Mouse (Mus musculus) 416B (cell line): Measurements from ENCODE around the gene Mt2.
"Not testable (repeated sequence)": the region's sequence is repeated elsewhere in the genome, so short reads cannot be mapped to it uniquely, and the experiment has no call there.

Experiments
- DNase-seq: peaks from one replicate; pipeline ENCODE4 v3.0.0; 2011; ENCODE audit warnings: low read depth

The Mt2 gene

DNA sequence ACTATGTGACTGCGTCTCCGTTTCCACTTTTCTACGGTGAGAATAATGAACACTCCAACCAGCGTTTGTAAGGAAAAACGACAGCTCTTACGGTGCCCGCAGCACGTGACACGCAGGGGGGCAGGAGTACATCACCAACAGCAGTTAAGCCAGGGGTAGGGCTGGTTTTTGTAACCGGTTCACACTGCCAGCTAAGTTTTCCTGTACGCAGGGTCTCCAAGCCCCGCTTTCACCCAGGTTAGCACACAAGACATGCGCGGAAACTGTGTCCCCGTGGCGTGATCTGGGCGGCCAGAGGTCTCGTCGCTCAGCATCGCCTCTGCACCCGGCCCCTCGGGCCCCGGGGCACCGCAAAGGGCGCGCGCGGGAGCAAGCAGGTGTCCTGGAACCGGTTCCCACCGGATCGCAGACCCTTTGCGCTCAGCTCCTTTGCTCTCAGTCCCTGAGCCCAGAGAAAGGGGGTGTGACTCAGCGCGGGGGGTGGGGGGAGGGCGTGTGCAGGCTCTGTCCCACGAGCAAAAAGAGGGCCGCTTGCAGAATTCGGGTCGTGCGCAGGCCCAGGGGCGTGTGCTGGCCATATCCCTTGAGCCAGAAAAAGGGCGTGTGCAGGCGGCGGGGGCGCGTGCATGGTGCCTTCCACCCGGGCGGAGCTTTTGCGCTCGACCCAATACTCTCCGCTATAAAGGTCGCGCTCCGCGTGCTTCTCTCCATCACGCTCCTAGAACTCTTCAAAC, at the start of gene Mt2:
Gene Mt2, plus strand, starts transcription at position 590 of the 734 bp plus-strand sequence.
- DNase-seq = peak; percentile 84

DNA sequence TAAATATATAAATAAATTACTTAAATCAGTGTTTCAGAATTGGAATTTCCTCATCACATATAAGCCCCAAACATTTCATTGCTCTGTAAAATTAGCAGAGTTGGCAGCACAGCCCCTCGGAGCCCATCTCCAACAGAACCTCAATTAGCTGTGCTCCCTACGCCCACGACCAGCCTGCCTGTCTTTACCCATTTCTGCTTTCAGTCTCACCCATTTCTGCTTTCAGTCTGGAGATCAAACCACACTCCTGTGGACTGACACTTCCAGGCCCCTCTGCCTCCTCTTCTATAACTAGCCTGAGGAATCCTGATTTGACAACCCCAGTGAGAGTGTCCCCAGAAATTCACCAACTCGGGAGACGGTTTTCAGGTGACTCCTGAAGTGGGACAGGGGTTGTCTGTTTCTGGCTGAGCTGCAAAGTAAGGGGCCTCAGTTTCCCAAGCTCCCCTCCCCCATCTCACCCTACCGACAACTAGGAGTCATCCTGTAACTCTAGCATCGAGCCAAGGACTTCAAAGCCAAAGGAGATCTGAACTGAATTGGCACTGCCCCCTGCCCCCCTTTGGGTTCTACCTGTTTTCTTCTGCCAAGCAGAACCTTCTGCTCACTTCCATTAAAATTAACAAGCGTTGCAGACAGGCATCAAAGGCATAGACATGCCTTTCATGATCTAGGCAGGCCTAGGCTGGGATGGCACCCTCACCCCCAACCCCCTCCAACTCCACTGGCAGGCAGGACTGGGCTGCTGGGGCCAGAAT, 49.6 kb upstream of the Mt2 start:
- no peak for DNase-seq

DNA sequence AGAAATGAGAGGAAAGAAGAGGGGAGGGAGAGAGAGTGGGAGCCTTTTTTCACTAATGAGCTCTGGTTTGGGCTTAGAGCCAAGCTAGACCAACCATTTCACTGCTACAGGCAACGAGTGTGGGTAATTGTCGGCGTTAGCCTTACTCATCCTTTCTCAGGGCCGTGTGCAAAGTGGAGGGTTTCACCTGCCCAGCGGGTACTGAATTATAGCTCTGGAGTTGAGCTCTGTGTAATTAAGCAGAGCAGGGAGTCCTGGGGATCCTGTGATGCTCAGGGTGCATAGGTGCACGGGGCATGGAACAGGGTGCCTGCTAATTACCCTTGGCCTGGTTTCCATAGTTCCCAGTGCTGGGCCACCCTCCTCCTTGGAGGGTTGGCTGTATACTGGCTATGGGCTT, 44.8 kb upstream of the Mt2 start:
- DNase-seq = no peak

DNA sequence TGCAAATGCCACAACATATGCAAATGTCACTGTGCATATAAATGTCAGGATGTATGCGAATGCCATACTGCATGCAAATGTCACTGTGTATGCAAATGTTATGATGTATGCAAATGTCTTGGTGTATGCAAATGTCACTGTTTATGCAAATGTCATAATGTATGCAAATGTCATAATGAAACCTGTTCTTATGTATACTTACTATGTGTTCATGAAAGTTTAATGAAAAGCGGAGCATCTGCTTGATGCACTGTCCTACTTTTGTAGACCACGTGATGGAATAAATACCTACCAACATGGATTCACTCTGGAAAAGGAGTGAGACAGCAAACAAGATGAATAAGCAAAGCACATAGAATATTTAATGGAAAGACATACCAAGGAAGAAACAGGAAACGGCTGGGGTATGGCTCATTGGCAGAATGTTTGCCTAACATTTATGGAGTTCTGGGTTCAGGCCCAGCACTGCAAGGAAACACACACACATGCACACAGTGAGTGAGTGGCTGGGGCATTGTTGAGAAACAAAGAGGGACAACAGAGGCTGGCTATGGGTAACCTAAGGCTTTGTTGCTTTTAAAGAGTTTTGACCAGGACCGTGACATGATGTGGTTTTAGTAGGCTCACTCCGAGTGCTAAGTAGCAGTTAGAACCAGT, 43.2 kb upstream of the Mt2 start:
- DNase-seq = no peak

DNA sequence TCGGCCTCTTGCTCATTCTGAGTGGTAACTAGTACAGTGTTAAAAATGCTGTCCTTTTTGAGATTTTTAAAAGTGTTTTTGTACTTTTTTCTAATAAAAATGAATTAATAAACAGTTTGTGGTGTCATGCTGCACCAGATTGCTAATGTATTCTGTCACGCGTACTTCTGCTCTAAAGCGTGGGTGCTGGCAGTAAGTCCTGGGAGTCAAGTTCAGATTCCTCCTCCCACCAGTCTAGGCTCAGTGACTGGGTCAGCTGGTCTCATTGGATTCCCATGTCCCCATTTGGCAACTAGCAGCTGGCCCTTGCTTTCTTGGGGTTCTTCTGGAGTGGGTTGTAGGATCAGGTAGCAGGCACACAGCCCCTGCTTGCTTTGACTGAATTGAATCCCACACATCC, 42.3 kb upstream of the Mt2 start:
- no peak for DNase-seq

DNA sequence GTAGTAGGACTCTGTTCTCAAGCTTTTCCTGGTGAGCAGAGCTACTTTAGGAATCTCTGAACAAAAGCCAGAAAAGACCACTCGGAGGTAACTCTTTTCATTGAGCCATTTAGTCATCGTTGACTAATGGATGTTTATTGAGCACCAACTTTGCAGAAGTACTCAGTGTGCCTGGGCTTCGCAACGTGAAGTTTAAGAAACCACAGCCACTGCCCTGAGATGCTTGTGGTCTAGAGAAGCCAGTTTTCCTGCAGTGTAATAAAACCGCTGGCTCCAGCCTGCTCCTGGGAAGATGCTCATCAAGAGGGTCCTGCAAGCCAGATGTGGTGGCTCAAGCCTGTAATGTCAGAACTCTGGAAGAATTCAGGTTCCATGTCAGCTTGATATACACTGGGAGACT, 40.4 kb upstream of the Mt2 start:
- no peak for DNase-seq

DNA sequence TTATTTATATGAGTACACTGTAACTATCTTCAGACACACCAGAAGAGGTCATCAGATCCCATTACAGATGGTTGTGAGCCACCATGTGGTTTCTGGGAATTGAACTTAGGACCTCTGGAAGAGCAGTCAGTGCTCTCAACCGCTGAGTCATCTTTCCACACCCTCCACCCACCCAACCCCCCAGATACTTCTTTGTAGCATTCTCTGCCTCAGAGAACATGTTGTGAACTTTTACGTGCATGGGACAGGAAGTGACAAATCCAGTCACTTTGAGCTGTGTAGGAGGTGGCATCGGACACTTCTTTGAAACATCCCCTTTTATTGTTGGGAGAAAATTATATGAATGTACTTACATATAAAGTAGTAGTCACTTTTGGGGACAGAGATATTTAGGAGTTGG, 37.9 kb upstream of the Mt2 start:
- peak; percentile 53 for DNase-seq

DNA sequence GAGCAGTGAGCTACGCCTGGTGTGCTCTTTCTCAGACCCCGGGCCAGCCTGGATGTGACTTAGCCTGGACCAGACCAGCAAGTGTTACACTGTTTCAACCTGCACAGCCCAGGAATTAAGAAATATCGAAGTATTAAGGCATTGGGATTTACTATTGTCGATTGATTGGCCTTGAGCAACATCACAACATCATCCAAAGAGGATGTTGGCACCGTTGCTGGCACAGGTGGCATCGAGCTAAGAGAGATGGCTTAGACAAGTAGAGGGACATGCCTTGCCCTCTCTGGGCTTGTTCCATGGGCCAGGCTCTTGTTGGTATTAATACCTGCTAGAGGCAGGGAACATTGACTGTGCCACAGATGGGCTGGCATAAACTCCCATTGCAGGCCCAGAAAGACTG, 36.9 kb upstream of the Mt2 start:
- DNase-seq = no peak

DNA sequence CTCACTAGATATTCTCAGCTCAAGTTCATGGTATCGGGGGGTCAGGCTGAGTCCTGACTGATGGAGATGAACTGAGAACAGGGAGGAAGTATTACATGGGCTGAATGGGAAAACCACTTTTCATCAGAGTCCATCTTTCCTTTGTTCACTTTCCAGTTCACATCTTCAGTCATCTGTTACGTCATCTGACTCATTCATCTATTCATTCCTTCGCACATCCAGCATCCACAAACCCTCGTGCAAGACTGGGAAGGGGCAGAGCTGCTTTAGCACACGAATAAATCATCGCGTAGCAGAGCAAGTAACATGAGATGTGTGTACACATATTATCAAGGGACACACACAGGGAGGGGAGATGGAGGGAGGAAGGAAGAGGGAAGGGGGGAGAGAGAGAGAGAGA, 36.3 kb upstream of the Mt2 start:
- DNase-seq = no peak

DNA sequence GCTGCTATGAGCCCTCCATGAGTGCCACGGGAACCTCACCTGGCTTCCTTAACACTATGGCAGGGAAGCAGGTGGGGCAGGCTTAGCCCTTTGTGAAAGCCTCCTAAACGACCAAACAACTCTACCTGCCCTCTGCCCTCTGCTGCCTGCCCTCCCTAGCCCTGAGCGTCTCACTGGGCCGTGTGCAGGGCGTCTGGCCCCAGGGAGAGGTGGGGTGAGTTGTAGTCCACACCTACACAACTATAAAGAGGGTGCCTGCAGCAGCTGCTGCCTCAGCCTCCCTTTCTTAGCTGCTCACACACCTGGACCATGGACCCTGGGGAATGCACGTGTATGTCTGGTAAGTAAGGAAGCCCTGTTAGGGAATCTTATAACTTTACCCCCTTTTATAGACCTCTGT, 35.5 kb upstream of the Mt2 start, which contains the start of gene Mt4:
Gene Mt4, plus strand, starts transcription at position 265 of the 400 bp plus-strand sequence.
- no peak for DNase-seq

DNA sequence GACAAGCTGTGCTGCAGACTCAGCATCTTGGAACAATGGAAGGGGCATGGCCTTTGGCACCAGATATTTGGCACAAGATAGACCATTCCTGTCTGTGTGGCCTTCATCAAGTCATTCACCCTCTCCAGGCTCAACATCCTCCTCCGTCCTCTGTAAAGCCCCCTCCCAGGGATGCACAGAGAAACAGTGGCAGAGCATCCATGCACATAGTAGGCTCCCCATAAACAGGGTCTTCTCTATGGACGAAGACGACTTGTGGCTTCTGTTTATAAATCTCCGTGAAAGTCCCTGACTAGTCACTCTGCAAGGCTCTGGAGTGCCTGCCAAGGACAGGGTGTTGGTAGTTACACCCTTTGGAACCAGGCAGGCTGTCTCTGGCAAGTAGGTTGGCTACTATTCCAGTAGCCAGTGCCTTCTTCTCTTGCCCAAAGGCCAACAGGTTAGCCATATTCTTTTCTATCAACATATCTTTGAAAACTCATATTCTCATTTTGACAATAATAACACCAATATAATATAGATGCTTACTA, 32.1 kb upstream of the Mt2 start:
- DNase-seq = no peak

DNA sequence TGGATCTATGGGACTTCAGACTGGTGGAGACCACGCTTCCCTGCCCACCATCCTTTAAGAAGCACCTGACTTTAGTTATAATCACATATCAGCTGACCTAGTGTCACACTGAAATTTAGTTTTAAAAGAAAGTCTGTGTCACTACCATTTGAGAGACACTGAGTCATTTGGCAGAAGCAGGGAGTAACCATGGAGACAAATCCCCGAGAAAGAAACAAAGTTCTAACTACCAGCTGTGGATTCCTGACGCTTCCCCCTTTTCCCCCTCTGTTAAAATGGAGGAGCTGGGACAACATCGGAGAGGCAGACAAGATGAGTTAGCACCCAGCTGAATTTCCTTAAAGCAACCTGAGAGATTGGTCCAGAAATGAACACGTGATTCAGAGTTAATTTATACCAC, 24.2 kb upstream of the Mt2 start:
- no peak for DNase-seq

DNA sequence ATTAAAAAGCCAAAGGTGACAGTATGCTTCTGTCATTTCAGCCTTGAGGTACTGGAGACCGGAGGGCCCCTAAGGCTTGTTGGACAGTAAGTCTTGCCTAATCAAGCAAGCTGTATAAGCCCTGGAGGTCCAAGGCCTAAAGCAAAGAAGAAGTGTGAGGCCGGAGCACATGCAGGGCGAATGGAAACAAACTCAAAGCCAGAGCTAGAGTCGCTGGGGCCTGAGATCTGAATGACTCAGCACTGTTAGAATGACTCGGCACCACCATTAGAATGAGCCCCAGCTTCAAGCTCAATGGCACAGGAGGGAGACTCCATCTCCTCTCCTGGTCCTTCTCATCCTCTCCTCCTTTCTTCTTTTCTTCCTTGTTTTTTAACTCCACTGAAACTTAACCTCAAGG, 21.5 kb upstream of the Mt2 start:
- peak; percentile 28 for DNase-seq

DNA sequence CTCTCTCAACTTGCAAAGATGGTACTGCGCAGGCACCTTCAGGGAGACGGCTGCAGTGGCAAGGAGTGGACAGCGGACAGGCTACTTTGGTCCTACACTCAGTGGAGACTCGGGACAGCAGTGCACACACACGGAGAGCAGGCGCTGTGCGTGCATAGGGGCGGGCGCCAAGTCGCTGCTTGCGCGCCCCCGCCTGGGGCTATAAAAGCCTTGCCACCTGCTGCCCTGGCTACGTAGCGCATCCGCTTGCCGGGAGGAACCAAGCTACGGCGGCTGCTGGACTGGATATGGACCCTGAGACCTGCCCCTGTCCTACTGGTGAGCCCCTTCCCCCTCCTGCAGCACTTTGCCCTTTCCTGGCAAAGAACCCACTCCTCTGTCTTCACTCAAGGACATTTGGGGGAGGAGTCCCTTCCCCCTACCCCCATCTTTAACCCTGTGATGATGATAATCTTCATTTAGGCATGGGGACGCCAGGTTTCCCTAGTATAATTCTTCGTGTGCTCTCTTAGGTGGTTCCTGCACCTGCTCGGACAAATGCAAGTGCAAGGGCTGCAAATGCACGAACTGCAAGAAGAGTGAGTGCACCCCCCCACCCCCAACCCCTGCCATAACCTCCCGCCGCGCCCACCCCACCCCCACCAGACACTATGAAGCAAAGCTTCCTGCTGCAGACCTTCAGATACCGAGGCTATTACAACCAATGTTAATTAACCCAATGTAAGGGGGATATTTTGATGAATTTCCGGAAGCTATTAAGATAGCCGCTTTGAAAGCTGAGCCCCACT, 19.8 kb upstream of the Mt2 start, which contains the start of gene Mt3:
Gene Mt3, plus strand, starts transcription at position 95 of the 788 bp plus-strand sequence.
- DNase-seq = no peak

DNA sequence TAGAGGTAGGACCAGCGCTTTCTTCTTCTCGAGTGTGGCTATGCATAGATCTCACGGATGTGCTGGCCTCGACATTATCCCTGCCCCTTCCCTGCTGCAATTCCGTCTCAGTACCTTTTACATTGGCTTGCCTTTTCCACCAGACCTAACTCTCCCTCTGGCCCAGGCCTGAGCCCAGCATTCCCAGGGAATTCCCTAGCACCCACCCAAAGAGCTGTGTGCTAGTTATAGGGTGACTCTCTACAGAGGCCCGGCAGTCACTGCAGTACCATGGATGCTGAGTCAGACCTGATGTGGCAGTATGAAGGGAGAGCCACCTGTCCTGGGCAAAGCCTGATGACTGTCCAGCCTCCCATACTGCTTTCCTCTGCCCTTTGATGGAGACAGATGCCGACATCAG, 19.0 kb upstream of the Mt2 start:
- DNase-seq = no peak

DNA sequence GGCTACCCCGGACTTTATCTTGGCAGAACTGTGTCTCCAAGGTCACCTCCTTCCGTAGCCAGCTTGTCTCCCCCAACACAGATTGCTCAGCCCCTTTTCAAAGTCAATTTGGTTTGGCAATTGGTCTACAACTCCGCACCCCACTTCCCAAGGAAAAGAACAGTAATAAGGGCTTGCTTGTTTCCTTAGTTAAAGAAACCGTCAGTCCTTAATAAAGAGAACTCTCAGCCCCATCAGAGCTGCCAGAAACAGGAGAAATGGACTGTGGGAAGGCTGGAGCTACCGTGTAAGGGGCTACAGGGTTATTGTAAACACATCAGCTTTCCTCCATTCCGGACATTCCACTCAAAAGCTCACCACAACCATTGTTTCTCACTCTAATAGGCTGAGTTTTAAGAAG, 17.9 kb upstream of the Mt2 start:
- DNase-seq = no peak

DNA sequence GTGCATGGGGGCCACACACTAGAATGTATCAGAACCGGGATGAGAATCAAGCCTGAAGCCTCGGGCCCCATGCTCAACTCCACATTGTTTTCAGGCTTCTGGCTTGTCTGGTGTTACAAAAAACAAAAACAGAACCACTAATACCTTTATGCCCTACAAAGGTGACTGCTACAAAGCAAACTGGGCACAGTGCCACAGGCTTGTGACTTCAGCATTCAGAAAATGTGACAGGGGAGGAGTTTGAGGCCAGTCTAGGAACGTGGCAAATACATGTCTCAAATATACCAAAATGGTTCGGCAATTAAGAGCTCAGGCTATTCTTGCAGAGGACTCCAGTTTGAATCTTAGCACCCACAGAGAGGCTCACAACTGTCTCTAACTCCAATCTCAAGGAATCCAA, 16.4 kb upstream of the Mt2 start:
- no peak for DNase-seq

DNA sequence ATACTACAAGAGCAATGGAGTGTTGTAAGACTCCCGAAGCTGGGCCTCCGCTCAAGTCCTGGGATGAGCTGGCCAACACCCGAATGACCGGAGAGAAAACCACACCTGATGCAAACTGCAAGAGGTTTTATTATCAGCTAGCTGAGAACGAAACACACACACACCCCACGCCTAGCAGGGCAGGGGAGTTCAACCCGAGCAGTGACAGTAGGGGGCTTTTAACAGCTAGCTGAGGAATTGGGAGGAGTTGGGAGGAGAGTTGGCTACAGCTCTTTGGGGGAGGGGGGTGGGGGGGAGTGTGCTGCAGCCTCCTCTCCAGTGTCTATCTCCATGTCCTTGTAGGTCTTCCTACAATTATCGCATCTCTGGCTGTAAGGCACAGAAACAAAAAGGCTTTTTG, 6.7 kb upstream of the Mt2 start:
- not testable (repeated sequence) for DNase-seq

DNA sequence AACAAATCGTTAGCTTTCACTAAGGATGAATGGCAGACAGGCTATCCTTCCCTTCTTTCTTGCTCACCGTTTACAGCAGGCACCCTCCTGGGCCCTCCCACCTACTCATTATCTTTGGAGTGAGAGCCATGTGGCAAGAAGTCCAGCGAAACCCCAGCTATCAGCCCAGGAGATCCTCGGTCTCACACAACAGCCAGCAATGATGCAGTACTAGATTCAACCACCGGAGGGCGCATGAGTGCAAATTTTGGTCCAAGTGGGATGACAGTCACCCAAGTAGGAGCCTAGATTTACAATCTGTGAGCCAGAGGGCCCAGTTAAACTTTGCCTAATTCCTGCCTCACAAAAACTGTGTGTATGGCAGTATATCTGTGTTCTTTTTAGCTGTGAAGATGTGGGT, 5.2 kb upstream of the Mt2 start:
- peak; percentile 76 for DNase-seq

DNA sequence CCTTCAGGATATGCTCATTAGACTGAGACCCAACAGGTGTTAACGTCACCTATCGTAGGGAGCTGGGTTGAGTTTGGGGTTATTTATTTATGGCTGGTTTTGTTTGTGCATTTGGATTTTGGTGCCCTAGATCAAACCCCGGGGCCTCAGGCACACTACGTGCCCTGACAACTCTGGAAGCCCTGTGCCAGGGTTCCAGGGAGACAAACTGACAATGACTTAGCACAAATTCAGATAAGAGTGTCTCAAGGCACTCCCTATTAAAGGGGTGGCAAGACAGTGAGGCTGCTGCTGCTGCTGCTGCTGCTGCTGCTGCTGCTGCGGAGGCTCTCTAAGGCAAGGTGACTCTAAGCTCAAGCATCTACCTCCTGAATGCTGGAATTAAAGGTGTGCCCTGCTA, 2.9 kb upstream of the Mt2 start:
- DNase-seq = no peak

DNA sequence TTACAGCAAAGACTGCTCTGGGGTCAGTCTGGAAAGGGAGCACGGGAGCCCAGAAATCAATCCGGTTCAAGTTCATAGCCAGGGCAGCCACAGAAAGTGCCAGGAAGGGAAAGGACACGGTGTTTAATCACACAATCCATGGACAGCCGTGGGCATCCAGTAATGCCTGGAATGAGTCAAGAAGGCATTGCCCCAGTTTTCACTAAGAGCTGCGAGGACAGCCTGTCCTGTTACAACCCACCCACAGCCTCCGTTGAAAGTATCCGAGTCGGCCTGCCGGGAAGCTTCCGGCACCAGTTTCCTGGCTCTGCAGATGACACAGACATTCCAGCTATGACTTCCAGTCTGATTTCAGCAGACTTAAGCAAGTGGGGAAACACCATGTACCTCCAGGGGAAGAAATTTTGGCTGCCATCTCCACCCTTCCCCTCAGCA, 1.1 kb upstream of the Mt2 start:
- DNase-seq = no peak
